Mouse (Mus musculus) liver, embryonic 15.5 days (tissue): ENCODE measurements around the gene Ifnb1. TPM values are rescaled to one million over a fixed set of nuclear protein-coding genes. Genes with fewer than 3 reads are reported as not detected.

Source experiments
- polyA plus RNA-seq: library from polyadenylated mRNA; unstranded; fragments of >200 nt; fragmentation: Nextera tagmentation; extraction: Ambion mirVana; gene quantifications from 2 replicates; pipeline ENCODE4 v1.2.1, GENCODE M21; 2015

Gene Ifnb1
- polyA plus RNA-seq, 1 experiment from 2014 or later, result not detected

Other genes with a start within 250 kb of the Ifnb1 start
- gene Hacd4, start 83.8 kb downstream of the Ifnb1 start, polyA plus RNA-seq, result 6.1 and 6.3 TPM in 2 replicates
- gene Ifna15, start 35.5 kb upstream of the Ifnb1 start, polyA plus RNA-seq, result not detected in 2 replicates
- gene Ifna14, start 49.0 kb upstream of the Ifnb1 start, polyA plus RNA-seq, result not detected in 2 replicates
- not detected in 2 replicates for gene Ifna9, start 69.6 kb upstream of the Ifnb1 start, polyA plus RNA-seq
- not detected in 2 replicates for gene Ifna12, start 80.6 kb upstream of the Ifnb1 start, polyA plus RNA-seq
- gene C87499, start 111.6 kb upstream of the Ifnb1 start, polyA plus RNA-seq, result not detected in 2 replicates
- gene Ifna13, start 121.7 kb upstream of the Ifnb1 start, polyA plus RNA-seq, result not detected in 2 replicates
- not detected in 2 replicates for gene Ifna16, start 154.2 kb upstream of the Ifnb1 start, polyA plus RNA-seq
- not detected in 2 replicates for gene Ifna2, start 161.1 kb upstream of the Ifnb1 start, polyA plus RNA-seq
- gene Ifnab, start 168.6 kb upstream of the Ifnb1 start, polyA plus RNA-seq, result not detected in 2 replicates
- gene Gm26566, start 199.0 kb upstream of the Ifnb1 start, polyA plus RNA-seq, result 0.20 and 0.51 TPM in 2 replicates
- gene Klhl9, start 199.7 kb upstream of the Ifnb1 start, polyA plus RNA-seq, result 22.3 and 22.6 TPM in 2 replicates
- not detected in 2 replicates for gene Gm13271, start 232.1 kb upstream of the Ifnb1 start, polyA plus RNA-seq
- not detected in 2 replicates for gene Gm13283, start 237.3 kb upstream of the Ifnb1 start, polyA plus RNA-seq